Mouse (Mus musculus) spleen, adult 2 months (tissue): ENCODE results near the gene Olfr1361. TPM values are rescaled to one million over a fixed set of nuclear protein-coding genes. Genes with fewer than 3 reads are reported as not detected.
A peak's percentile ranks its signal among the peaks of the same experiment; 100 is the strongest.

ENCODE experiments used
- DNase-seq, 2 experiments: peaks; one replicate each; pipeline versions ENCODE4 v3.0.0 to v3.0.0-alpha.2; 2012 to 2021; ENCODE audit warnings: low spot score in 2 of 2, low read depth in 1 of 2
- H3K27ac ChIP-seq: fragments of 200-500 bp; 2 replicates; pipeline ENCODE4 v1.5.1; 2012; ENCODE audit warnings: low read length, inconsistent platforms; ENCODE audit not compliant: insufficient read depth
- H3K27me3 ChIP-seq: fragments of 200-500 bp; 2 replicates; pipeline ENCODE4 v1.6.1; 2012; ENCODE audit warnings: mild to moderate bottlenecking, moderate library complexity, low read length, inconsistent platforms; ENCODE audit not compliant: control insufficient read depth, insufficient read depth
- H3K36me3 ChIP-seq: fragments of 200-500 bp; 2 replicates; pipeline ENCODE4 v1.6.1; 2012; ENCODE audit warnings: mild to moderate bottlenecking, low read length, inconsistent platforms; ENCODE audit not compliant: control insufficient read depth, insufficient read depth
- H3K4me1 ChIP-seq: fragments of 200-500 bp; 2 replicates; pipeline ENCODE4 v1.6.1; 2011; ENCODE audit warnings: inconsistent platforms; ENCODE audit not compliant: control insufficient read depth, insufficient read depth, insufficient read length
- H3K4me3 ChIP-seq: fragments of 200-500 bp; 2 replicates; pipeline ENCODE4 v1.5.1; 2011; ENCODE audit warnings: mild to moderate bottlenecking, inconsistent platforms; ENCODE audit not compliant: insufficient read depth, insufficient read length; ENCODE audit errors: extremely low read depth
- CTCF ChIP-seq: fragments of 200-500 bp; IDR thresholded peaks from 2 replicates; pipeline ENCODE4 v1.5.1; 2011; ENCODE audit warnings: mild to moderate bottlenecking, inconsistent platforms; ENCODE audit not compliant: insufficient read depth, insufficient read length, insufficient replicate concordance; ENCODE audit errors: extremely low read depth
- POLR2A ChIP-seq: fragments of 200-500 bp; IDR thresholded peaks from 2 replicates; pipeline ENCODE4 v1.6.1; 2011; ENCODE audit warnings: low read depth, low read length, inconsistent platforms
- WGBS: fragments of 180-500 bp; shearing (Covaris S2); methylation state at CpG from one replicate; pipeline ENCODE4 v1.1.7; 2018; 5-methylcytosine and 5-hydroxymethylcytosine counted together
- polyA plus RNA-seq: library from polyadenylated mRNA; depleted of rRNA; stranded (reverse); fragments of >200 nt; gene quantifications from 2 replicates; pipeline ENCODE4 v1.2.3, GENCODE M21; 2012; rRNA removed

The Olfr1361 gene
- not detected in 2 replicates for polyA plus RNA-seq

- TF ChIP-seq CTCF, result no peak
- TF ChIP-seq POLR2A, result no peak
- no peak for DNase-seq
- no peaks in the 10 kb centered on the region for H3K4me1 ChIP-seq
- H3K4me3 ChIP-seq, result no peak within 1 kb of the TSS
- WGBS, result 83% methylated on average over 2 of the region's 2 CpGs
- no peaks in the 10 kb centered on the region for H3K27me3 ChIP-seq
- no peaks in the 10 kb centered on the region for H3K36me3 ChIP-seq
- H3K27ac ChIP-seq, result no peak within 1 kb of the TSS
Measured at GRCm38 (mm10) chr13:21663286-21663685, at the start of gene Olfr1361. Olfr1361 (minus strand) TSS chr13:21663386.

GRCm38 (mm10) chr13:21711698-21712097 is 48.5 kb upstream of the Olfr1361 start:
- 46% methylated on average over 4 of the region's 4 CpGs for WGBS
- no peak overlapping the region for H3K4me3 ChIP-seq

GRCm38 (mm10) chr13:21710821-21711525 is 47.8 kb upstream of the Olfr1361 start:
- WGBS, result 5% methylated on average over 22 of the region's 22 CpGs
- Histone ChIP-seq H3K4me3 (peak overlapping the region; percentile 52), H3K27me3 (no peaks in the 10 kb centered on the region), H3K27ac (peak overlapping the region; percentile 26; the same call in 1 of the 2 replicates), H3K4me1 (no peaks in the 10 kb centered on the region), H3K36me3 (no peaks in the 10 kb centered on the region)
- no peak for TF ChIP-seq CTCF
- no peak for TF ChIP-seq POLR2A
- DNase-seq, result peak; percentile 74 to 75

More at GRCm38 (mm10) chr13:21711698-21712097, 48.5 kb upstream of the Olfr1361 start:
- H3K36me3 ChIP-seq, result no peaks in the 10 kb centered on the region
- no peak overlapping the region for H3K27ac ChIP-seq
- H3K4me1 ChIP-seq, result no peaks in the 10 kb centered on the region
- no peak for DNase-seq
- no peaks in the 10 kb centered on the region for H3K27me3 ChIP-seq
- no peak for TF ChIP-seq POLR2A
- TF ChIP-seq CTCF, result no peak

- DNase-seq, result peak; percentile 78 to 86
- no peaks in the 10 kb centered on the region for H3K36me3 ChIP-seq
- peak overlapping the region; percentile 65 for H3K27ac ChIP-seq
- TF ChIP-seq POLR2A, result no peak
- TF ChIP-seq CTCF, result peak; percentile 71; the same call in 1 of the 2 replicates
- peak overlapping the region; percentile 70 for H3K4me3 ChIP-seq
- H3K4me1 ChIP-seq, result no peaks in the 10 kb centered on the region
- under 1% methylated on average over 32 of the region's 32 CpGs for WGBS
- H3K27me3 ChIP-seq, result no peaks in the 10 kb centered on the region
Measured at GRCm38 (mm10) chr13:21710031-21710711, 47.0 kb upstream of the Olfr1361 start.

GRCm38 (mm10) chr13:21706669-21707068 is 43.5 kb upstream of the Olfr1361 start:
- H3K36me3 ChIP-seq, result no peaks in the 10 kb centered on the region
- TF ChIP-seq CTCF, result no peak
- no peak for TF ChIP-seq POLR2A
- H3K4me3 ChIP-seq, result no peak overlapping the region
- no peak for DNase-seq
- no peaks in the 10 kb centered on the region for H3K27me3 ChIP-seq
- H3K4me1 ChIP-seq, result no peaks in the 10 kb centered on the region
- 74% methylated on average over 4 of the region's 4 CpGs for WGBS
- no peak overlapping the region for H3K27ac ChIP-seq

GRCm38 (mm10) chr13:21697811-21698210 is 34.6 kb upstream of the Olfr1361 start, which contains the start of gene Olfr1359:
Olfr1359 (plus strand) TSS chr13:21698111.
- Histone ChIP-seq H3K27me3 (no peaks in the 10 kb centered on the region), H3K4me1 (no peaks in the 10 kb centered on the region), H3K4me3 (no peak within 1 kb of the TSS), H3K27ac (no peak within 1 kb of the TSS), H3K36me3 (no peaks in the 10 kb centered on the region)
- no peak for DNase-seq
- TF ChIP-seq CTCF (no peak), POLR2A (no peak)

GRCm38 (mm10) chr13:21677305-21677704 is 14.1 kb upstream of the Olfr1361 start, which contains the start of gene Olfr1360:
Olfr1360 (minus strand) TSS chr13:21677405.
- WGBS, result 88% methylated on average over 2 of the region's 2 CpGs
- Histone ChIP-seq H3K4me3 (no peak within 1 kb of the TSS), H3K27me3 (no peaks in the 10 kb centered on the region), H3K27ac (no peak within 1 kb of the TSS), H3K36me3 (no peaks in the 10 kb centered on the region), H3K4me1 (no peaks in the 10 kb centered on the region)
- DNase-seq, result no peak
- TF ChIP-seq POLR2A (no peak), CTCF (no peak)
